Mouse (Mus musculus): ENCODE data around the gene Tmc7.

- TF ChIP-seq NELFE (IDR thresholded peaks at IDR 0.05; ENCODE audit: low read depth, low read length) (no peak), CHD2 (IDR thresholded peaks at IDR 0.05; ENCODE audit: low read length) (no peak), E2F4 (IDR thresholded peaks at IDR 0.05; ENCODE audit: borderline replicate concordance, low read depth, low read length) (no peak), SMC3 (IDR thresholded peaks at IDR 0.05; ENCODE audit: low read depth, low read length) (no peak), ZMIZ1 (IDR thresholded peaks at IDR 0.05; ENCODE audit: low read depth, low read length) (no peak), BHLHE40 (IDR thresholded peaks at IDR 0.05; ENCODE audit: borderline replicate concordance, low read depth, low read length) (no peak), KAT2A (conservative IDR thresholded peaks at IDR 0.05; ENCODE audit: low read depth, low read length) (no peak)
Observed at GRCm38 (mm10) chr7:118488060-118488664, 96.4 kb downstream of the Tmc7 start.

Data from MEL (cell line).